Mouse (Mus musculus): ENCODE measurements around the gene Gper1. TPM values are rescaled to one million over a fixed set of nuclear protein-coding genes. Genes with fewer than 3 reads are reported as not detected.

The Gper1 gene
- 0.90 and 1.2 TPM in 2 replicates for polyA plus RNA-seq (2015; fragmentation: Nextera tagmentation; extraction: Ambion mirVana)

DNA sequence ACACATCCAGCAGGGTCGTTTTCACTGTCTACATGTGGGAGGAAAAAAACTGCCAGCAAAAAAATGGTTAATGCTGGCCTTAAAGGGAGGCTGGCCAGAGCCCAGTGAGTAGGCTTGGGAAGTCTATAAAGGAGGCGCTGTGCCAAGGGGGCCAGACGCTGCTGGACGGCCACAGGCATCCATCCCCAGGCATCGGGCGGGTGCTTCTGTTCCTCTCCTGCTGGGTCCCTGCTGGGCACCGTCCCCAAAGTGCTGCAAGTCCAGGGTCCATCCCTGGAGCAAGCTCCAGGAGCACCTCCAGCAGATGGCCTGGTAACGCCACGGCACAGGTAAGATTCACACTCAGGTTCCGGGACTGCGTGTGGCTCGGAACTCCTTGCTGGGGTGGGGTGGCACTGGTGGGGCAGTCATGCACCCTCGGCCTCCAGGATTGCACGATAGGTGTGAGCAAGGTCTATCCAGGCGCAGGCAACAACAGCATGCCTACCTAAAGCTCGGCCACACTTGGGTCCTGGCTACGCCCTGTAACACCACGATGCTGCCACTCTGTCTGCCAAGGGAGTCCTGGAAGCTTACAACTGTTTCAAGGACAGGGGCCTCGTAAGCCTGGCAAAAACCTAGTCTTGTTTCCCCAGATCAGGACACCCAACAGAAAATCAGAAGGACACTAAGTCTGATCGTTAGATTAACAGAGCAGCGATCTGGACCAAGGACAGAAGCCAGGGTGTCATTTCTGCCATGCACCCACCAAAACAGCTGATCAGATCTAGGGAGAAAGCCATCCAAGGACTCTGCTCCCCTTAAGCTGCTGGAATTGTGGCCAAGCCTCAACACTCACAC, at the start of gene Gper1:
Gene Gper1, plus strand, starts transcription at position 126 of the 840 bp plus-strand sequence.
- Histone ChIP-seq H3K4me3 (peak within 1 kb of the TSS; percentile 39), H3K4me1 (peaks cover 37% of the 10 kb centered on the region), H3K9ac (peak within 1 kb of the TSS; percentile 73), H3K27ac (replicated peaks) (no peak within 1 kb of the TSS), H3K9me3 (no peaks in the 10 kb centered on the region), H3K4me2 (peak within 1 kb of the TSS; percentile 60), H3K27me3 (replicated peaks) (peaks cover 78% of the 10 kb centered on the region), H3K36me3 (no peaks in the 10 kb centered on the region)
- ATAC-seq (ENCODE audit: extremely low read depth, insufficient number of reproducible peaks, low FRiP score, low TSS enrichment) = no peak
- WGBS = 58% methylated on average over 21 of the region's 21 CpGs

DNA sequence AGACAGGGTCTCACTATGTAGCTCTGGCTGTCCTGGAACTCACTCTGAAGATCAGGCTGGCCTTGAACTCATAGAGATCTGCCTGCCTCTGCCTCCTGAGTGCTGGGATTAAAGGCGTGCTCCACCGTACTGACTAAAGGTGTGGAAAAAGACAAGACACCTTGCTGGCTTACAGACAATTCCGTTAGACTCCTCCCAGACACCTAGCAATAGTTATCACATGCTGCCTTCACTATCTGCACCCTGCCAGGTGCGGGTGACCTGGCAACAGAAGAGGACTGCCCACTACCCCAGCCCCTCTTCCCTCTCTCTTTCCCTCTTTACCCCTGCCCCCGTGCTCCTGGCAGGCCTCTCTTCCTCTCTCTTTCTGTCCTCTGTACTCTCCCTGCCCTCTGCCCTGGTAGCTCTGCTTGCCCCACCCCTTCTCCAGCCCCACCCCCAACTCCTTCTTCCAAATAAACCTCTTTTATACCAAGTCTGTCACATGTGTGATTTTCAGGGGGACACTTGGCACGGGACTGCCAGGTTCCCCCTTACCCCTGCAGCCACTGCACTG, 49.0 kb upstream of the Gper1 start:
- no peaks in the 10 kb centered on the region for H3K9me3 ChIP-seq
- peaks cover 70% of the 10 kb centered on the region for H3K4me1 ChIP-seq
- H3K9ac ChIP-seq = no peak overlapping the region
- WGBS = 72% methylated on average over 6 of the region's 6 CpGs
- H3K4me3 ChIP-seq = no peak overlapping the region
- H3K27me3 ChIP-seq (replicated peaks) = no peaks in the 10 kb centered on the region
- ATAC-seq (ENCODE audit: extremely low read depth, insufficient number of reproducible peaks, low FRiP score, low TSS enrichment) = no peak
- no peak overlapping the region for H3K27ac ChIP-seq (replicated peaks)
- H3K4me2 ChIP-seq = no peak overlapping the region
- no peaks in the 10 kb centered on the region for H3K36me3 ChIP-seq

DNA sequence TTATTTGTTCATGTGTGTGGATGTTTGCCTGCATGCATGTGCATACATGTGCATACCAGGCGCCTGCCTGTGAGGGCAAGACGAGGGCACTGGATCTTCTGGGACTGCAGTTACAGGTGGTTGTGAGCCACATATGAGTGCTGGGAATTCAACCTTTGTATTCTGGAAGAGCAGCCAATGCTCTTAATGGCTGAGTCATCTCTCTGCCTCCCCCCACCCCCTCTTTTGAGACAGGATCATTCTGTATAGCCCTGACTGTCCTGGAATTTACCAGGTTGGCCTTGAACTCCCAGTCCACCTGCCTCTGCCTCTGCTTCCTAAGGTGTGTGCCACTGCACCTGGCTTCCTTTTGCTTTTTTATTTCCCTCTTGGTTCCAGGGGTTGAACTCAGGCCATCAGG, 48.1 kb upstream of the Gper1 start:
- Histone ChIP-seq H3K27me3 (replicated peaks) (no peaks in the 10 kb centered on the region), H3K9me3 (no peaks in the 10 kb centered on the region), H3K4me1 (peaks cover 74% of the 10 kb centered on the region), H3K27ac (replicated peaks) (no peak overlapping the region), H3K4me2 (no peak overlapping the region), H3K9ac (no peak overlapping the region), H3K36me3 (no peaks in the 10 kb centered on the region), H3K4me3 (no peak overlapping the region)
- ATAC-seq (ENCODE audit: extremely low read depth, insufficient number of reproducible peaks, low FRiP score, low TSS enrichment) = no peak
- WGBS = 77% methylated on average over 2 of the region's 2 CpGs

DNA sequence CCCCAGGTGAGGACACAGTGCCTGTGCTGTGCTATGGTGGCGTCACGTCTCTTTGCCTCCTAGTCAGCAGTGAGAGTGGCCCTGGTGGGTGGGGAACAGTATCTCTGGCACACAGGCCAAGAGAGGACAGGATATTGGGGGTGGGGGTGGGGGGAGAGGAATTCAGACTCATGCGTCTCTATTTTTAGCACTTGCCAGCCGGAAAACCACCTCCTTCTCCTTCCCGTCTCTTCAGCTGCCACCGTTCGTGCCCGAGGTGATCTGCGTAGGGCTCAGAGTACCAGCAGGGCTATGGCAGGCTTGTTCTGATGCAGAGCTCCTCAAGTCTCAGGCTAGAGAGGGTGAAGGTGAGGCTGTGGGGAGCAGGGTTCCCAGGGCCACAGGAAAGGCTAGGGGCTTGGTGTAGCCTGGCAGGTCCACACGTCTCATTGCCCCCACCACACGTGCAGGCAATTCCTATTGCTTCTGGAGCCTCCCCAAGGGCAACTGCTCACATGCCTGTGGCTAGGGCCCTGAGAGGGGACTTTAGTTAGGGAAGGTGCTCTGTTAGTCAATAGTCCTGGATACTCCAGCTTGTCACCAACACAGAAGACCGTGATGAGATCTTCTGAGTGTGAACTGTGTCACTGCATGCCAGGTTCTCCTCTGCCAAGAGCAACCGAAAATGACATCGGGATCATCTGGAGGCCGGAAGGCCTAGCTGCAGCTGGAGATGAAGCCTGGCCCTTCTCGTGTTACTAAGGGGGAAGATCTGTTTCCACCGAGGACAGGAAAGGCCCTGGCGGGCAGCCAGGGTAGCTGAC, 45.3 kb upstream of the Gper1 start, which contains the start of gene Gpr146:
Gene Gpr146, plus strand, starts transcription at position 230 of the 803 bp plus-strand sequence.
- Histone ChIP-seq H3K9me3 (no peaks in the 10 kb centered on the region), H3K4me1 (peaks cover 72% of the 10 kb centered on the region), H3K4me3 (peak within 1 kb of the TSS; percentile 28), H3K27me3 (replicated peaks) (no peaks in the 10 kb centered on the region), H3K9ac (peak within 1 kb of the TSS; percentile 88), H3K4me2 (peak within 1 kb of the TSS; percentile 78), H3K27ac (replicated peaks) (peak within 1 kb of the TSS; percentile 96), H3K36me3 (no peaks in the 10 kb centered on the region)
- ATAC-seq (ENCODE audit: extremely low read depth, insufficient number of reproducible peaks, low FRiP score, low TSS enrichment) = no peak
- WGBS = 16% methylated on average over 18 of the region's 18 CpGs

DNA sequence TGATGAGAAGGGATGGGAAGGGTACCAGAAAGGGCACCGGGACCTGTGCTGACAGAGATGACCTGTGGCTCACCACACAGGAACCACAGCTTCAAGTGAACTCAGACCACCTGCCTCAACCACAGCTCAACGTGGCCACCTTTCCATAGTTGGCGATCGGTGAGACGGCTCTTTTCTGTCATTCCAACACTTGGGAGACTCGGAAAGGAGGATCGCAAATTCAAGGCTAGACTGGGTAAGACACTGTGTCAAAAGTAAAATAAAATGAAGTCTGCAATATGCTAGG, 44.7 kb upstream of the Gper1 start:
- H3K9ac ChIP-seq = peak overlapping the region; percentile 88
- peak overlapping the region; percentile 78 for H3K4me2 ChIP-seq
- no peaks in the 10 kb centered on the region for H3K9me3 ChIP-seq
- WGBS = 72% methylated on average over 7 of the region's 7 CpGs
- no peak for ATAC-seq (ENCODE audit: extremely low read depth, insufficient number of reproducible peaks, low FRiP score, low TSS enrichment)
- H3K4me1 ChIP-seq = peaks cover 73% of the 10 kb centered on the region
- no peak overlapping the region for H3K4me3 ChIP-seq
- H3K27me3 ChIP-seq (replicated peaks) = no peaks in the 10 kb centered on the region
- H3K27ac ChIP-seq (replicated peaks) = peak overlapping the region; percentile 96
- H3K36me3 ChIP-seq = no peaks in the 10 kb centered on the region

DNA sequence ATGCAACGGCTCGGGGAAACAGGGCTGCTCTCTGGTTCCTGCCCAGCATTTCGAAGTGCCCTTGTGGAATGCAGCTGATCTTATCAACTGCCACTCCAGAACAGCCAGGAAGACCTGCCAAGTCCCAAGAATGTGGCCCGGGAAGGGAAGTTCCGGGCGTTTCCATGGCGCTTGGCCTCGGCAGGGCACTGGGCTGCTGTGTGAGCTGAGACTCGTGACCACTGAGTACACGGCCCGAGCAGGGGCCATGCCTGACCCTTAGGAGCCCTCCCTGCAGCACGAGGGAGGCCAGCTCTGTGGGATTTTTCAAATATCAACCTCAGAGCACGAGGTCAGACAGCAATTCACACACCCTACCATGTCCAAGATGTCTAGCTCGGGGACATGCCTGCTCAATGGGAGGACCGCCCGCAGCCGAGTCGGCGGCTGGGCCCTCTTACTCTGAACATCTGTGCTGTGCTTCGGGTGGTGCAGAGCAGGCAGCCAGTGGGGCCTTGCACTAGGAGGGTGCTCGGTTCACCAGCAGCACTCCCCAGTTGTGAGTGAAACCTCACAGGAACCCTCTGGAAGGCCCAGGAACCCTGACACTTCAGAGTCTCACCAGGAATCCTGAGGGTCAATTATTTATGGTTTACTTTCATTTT, 43.8 kb upstream of the Gper1 start:
- peak overlapping the region; percentile 78 for H3K4me2 ChIP-seq
- no peaks in the 10 kb centered on the region for H3K27me3 ChIP-seq (replicated peaks)
- no peaks in the 10 kb centered on the region for H3K9me3 ChIP-seq
- no peak for ATAC-seq (ENCODE audit: extremely low read depth, insufficient number of reproducible peaks, low FRiP score, low TSS enrichment)
- H3K9ac ChIP-seq = peak overlapping the region; percentile 88
- no peaks in the 10 kb centered on the region for H3K36me3 ChIP-seq
- 18% methylated on average over 21 of the region's 21 CpGs for WGBS
- H3K4me1 ChIP-seq = peaks cover 82% of the 10 kb centered on the region
- H3K27ac ChIP-seq (replicated peaks) = peak overlapping the region; percentile 96
- peak overlapping the region; percentile 6 for H3K4me3 ChIP-seq

DNA sequence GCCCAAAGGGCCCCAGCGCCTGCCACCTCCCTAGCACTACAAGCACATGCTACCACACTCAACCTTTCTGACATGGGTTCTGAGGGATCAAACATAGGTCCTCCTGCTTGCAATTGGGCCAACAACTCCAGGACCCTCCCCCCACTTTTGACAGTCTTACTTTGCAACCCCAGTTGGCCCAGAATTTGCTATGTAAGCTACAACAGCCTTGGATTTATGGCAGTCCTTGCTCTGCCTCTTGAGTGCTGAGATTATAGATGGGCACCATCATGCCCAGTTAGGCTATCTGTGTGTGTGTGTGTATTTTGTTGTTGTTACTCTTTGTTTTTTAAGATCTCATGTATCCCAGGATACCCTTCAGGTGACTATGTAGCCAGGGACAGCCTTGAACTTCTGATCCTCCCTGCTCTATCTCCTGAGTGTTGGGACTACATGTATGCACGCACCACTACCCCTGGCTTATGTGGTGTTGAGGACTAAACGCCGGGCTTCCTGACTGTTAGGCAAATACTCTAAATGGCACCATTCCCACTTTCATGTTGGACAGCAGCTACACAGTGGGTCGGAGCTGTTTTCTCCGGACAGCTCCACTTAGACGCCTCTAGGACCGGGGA, 43.1 kb upstream of the Gper1 start:
- no peaks in the 10 kb centered on the region for H3K9me3 ChIP-seq
- H3K4me3 ChIP-seq = peak overlapping the region; percentile 73
- 18% methylated on average over 8 of the region's 8 CpGs for WGBS
- H3K9ac ChIP-seq = peak overlapping the region; percentile 88
- H3K27ac ChIP-seq (replicated peaks) = peak overlapping the region; percentile 96
- peak overlapping the region; percentile 78 for H3K4me2 ChIP-seq
- peak; percentile 0; the same call in 1 of the 2 replicates for ATAC-seq (ENCODE audit: extremely low read depth, insufficient number of reproducible peaks, low FRiP score, low TSS enrichment)
- H3K36me3 ChIP-seq = no peaks in the 10 kb centered on the region
- no peaks in the 10 kb centered on the region for H3K27me3 ChIP-seq (replicated peaks)
- peaks cover 90% of the 10 kb centered on the region for H3K4me1 ChIP-seq

DNA sequence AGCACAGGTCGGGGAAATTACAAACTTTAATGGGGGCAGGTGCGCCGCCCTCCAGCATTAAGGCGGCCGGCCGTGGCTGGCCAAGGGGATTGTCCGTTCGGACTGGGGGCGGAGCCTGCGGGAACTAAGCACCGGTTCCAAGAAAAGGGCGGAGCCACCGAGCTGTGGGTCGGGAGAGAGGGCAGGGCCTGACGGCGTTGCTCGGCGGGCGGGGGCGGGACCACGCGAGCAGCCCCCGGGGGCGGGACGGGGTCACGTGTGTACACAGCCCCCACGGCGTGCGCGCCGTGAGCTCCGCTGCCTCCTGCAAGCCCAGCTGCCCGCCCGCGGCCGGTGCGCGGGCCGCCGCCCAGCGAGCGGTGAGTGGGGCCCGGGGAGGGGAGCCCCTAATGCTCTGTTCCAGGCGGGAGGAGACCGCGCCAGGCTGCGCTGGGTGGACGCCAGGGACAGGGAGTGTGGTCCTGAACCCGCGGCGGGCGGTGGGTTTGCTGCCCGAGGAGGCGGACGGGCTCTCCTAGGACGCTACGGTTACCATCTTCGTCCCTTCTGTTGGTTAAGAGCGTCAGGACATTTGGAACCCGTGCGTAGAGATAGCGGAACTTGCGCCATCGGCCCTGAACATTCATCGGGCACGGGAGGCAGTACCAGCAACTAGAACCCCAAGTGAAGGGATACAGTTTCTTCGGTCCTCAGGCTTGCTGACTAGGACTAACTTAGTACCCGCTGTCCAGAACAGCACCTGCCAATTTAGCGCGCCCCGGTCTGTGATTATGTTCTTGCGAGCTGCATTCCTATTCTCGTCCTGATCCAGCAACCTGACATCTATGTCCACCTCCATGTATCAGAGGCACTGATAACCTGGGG, 42.3 kb upstream of the Gper1 start:
- peak overlapping the region; percentile 73 for H3K4me3 ChIP-seq
- 1% methylated on average over 72 of the region's 73 CpGs for WGBS
- H3K36me3 ChIP-seq = no peaks in the 10 kb centered on the region; the same call in 1 of the 2 replicates
- H3K9me3 ChIP-seq = no peaks in the 10 kb centered on the region
- peak overlapping the region; percentile 96 for H3K27ac ChIP-seq (replicated peaks)
- H3K4me1 ChIP-seq = peaks cover 95% of the 10 kb centered on the region
- H3K4me2 ChIP-seq = peak overlapping the region; percentile 78
- H3K27me3 ChIP-seq (replicated peaks) = no peaks in the 10 kb centered on the region
- H3K9ac ChIP-seq = peak overlapping the region; percentile 88
- ATAC-seq (ENCODE audit: extremely low read depth, insufficient number of reproducible peaks, low FRiP score, low TSS enrichment) = peak; percentile 83

DNA sequence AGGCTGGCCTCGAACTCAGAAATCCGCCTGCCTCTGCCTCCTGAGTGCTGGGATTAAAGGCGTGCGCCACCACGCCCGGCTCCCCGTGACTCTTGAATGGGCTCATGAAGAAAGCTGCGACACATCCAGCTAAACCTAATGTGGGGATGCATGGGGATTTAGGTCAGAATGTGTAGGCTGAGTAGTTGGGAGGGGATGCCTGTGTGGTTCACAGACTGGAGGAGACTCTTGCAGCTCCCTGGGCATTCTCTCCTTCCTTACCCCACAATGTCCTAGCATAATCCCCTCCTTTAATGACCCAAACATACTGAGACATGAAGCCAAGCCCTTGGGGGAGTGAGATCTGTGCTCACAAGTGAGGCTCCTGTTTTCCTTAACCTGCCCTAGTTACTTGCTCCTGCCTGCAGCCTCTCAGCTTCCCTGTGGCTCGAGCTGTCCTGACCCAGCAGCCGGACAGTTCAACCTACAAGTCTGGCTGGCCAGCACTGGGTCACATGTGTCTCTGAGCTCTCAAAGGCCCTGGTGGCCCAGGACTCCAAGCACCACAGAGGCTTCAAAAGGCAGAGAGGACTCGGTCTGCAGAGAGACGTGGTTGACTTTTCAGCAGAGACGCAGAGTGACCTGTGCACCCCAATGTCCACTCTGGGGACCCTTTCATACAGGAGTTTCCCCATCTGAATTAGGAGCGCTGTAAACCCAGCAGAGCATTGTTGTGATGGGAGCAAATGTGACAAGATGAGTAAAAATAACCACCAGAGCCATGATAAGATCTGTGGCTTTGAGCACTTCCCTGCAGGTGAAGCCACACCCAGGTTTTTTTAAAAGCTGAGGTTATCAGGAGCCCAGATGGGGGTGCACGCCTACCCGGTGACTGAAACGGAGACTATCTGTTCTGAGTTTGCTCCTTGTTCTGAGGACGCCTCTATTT, 41.1 kb upstream of the Gper1 start:
- Histone ChIP-seq H3K4me2 (peak overlapping the region; percentile 78), H3K4me3 (peak overlapping the region; percentile 73), H3K4me1 (peaks cover 90% of the 10 kb centered on the region), H3K36me3 (no peaks in the 10 kb centered on the region; the same call in 1 of the 2 replicates), H3K9me3 (no peaks in the 10 kb centered on the region), H3K27ac (replicated peaks) (peak overlapping the region; percentile 96), H3K9ac (peak overlapping the region; percentile 88), H3K27me3 (replicated peaks) (no peaks in the 10 kb centered on the region)
- no peak for ATAC-seq (ENCODE audit: extremely low read depth, insufficient number of reproducible peaks, low FRiP score, low TSS enrichment)
- 51% methylated on average over 18 of the region's 18 CpGs for WGBS
